12 mouse cellular contexts compared by ENCODE assay signal in the genomic region with DNA sequence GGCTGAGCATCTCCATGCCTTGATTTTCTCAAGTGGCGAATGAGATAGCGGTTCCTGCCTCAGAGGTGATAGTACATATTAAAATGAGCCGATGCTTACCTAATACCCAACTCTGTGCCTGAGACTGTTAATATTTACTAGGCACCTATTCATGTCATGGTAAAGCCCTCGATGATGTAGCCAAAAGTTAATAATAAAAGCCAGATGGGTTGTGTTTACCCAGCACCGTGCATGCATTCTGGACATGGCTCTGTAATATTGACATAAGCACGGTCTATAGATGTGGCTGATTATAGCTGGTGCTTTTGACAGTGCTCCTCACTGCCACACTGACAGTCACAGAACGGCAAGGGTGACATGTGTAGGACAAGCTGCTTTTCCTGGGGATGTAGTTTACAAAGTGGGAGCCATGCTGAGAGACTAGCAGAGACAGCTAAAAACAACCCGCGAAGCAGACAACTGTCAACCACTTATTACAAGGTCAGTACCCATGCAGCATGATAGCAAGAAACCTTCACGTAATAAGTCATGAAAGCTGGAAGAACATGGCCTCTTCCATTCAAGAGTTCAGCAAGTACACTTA. TPM values are rescaled to one million over a fixed set of nuclear protein-coding genes. Genes with fewer than 3 reads are reported as not detected.
DNase-seq lines count a peak whose midpoint lies in the region; ATAC-seq lines count a peak whose summit lies in the region.
"Had no signal": no experiment of that assay in that cellular context is flagged by ENCODE, and none has a peak within 500 bp of the region (broad histone marks: within the 10 kb centered on the region; RNA-seq: fewer than 3 reads in every experiment).

No protein-coding gene starts in this region.

- peak overlapping the region; percentile 85 for H3K4me2 ChIP-seq in kidney, embryonic 15.5 days
- peak overlapping the region; percentile 79; the same call in 1 of the 2 replicates for H3K4me2 ChIP-seq in embryonic facial prominence, embryonic 12.5 days (replicated peaks)
- H3K4me2 ChIP-seq in liver, embryonic 15.5 days, result peak overlapping the region; percentile 98; the same call in 1 of the 2 replicates
- H3K4me2 ChIP-seq: hindbrain, embryonic 14.5 days had no signal

- H3K9me3 ChIP-seq in kidney, embryonic 15.5 days (replicated peaks), result no peaks in the 10 kb centered on the region
- H3K9me3 ChIP-seq in embryonic facial prominence, embryonic 12.5 days, result no peaks in the 10 kb centered on the region
- no peaks in the 10 kb centered on the region for H3K9me3 ChIP-seq in liver, embryonic 15.5 days (replicated peaks)

- no peak overlapping the region for H3K27ac ChIP-seq in kidney, embryonic 15.5 days
- H3K27ac ChIP-seq in embryonic facial prominence, embryonic 12.5 days, result no peak overlapping the region
- no peak overlapping the region for H3K27ac ChIP-seq in liver, embryonic 15.5 days (replicated peaks)
- H3K27ac ChIP-seq: hindbrain, embryonic 14.5 days had no signal

- H3K27me3 ChIP-seq in kidney, embryonic 15.5 days, result no peaks in the 10 kb centered on the region
- H3K27me3 ChIP-seq in embryonic facial prominence, embryonic 12.5 days, result no peaks in the 10 kb centered on the region
- H3K27me3 ChIP-seq in liver, embryonic 15.5 days, result no peaks in the 10 kb centered on the region

- ATAC-seq in kidney, embryonic 15.5 days (replicated peaks; ENCODE audit: low FRiP score), result no peak
- no peak for ATAC-seq in embryonic facial prominence, embryonic 12.5 days (ENCODE audit: insufficient number of reproducible peaks, insufficient read depth, low FRiP score, low TSS enrichment)
- ATAC-seq in liver, embryonic 15.5 days (ENCODE audit: insufficient read depth), result peak; percentile 5; the same call in 1 of the 2 replicates

- peaks cover 71% of the 10 kb centered on the region for H3K4me1 ChIP-seq in kidney, embryonic 15.5 days
- peaks cover 31% of the 10 kb centered on the region for H3K4me1 ChIP-seq in embryonic facial prominence, embryonic 12.5 days
- H3K4me1 ChIP-seq in liver, embryonic 15.5 days (replicated peaks), result peaks cover 74% of the 10 kb centered on the region

- H3K36me3 ChIP-seq in kidney, embryonic 15.5 days, result 0 out of 2 replicates have a peak, but pooled peaks cover 6% of the 10 kb centered on the region
- no peaks in the 10 kb centered on the region for H3K36me3 ChIP-seq in embryonic facial prominence, embryonic 12.5 days
- H3K36me3 ChIP-seq in liver, embryonic 15.5 days (replicated peaks), result no peaks in the 10 kb centered on the region

- H3K4me3 ChIP-seq in kidney, embryonic 15.5 days (replicated peaks), result no peak overlapping the region
- no peak overlapping the region for H3K4me3 ChIP-seq in embryonic facial prominence, embryonic 12.5 days
- H3K4me3 ChIP-seq in liver, embryonic 15.5 days (replicated peaks), result no peak overlapping the region

- no peak overlapping the region for H3K9ac ChIP-seq in kidney, embryonic 15.5 days
- no peak overlapping the region for H3K9ac ChIP-seq in embryonic facial prominence, embryonic 12.5 days
- H3K9ac ChIP-seq in liver, embryonic 15.5 days, result no peak overlapping the region
- H3K9ac ChIP-seq: hindbrain, embryonic 14.5 days had no signal

- 73% methylated on average over 10 of the region's 10 CpGs for WGBS in kidney, embryonic 15.5 days
- WGBS in embryonic facial prominence, embryonic 12.5 days, result 67% methylated on average over 10 of the region's 10 CpGs
- 61% methylated on average over 10 of the region's 10 CpGs for WGBS in liver, embryonic 15.5 days (ENCODE audit: insufficient replicate concordance)

- peak; percentile 63 for DNase-seq in cerebellum, adult 9-10 months
- no peak for DNase-seq in cerebellum, adult 8-10 months
- DNase-seq in kidney, postnatal 4 days, result no peak
- DNase-seq in right cerebral cortex, adult 2 months (ENCODE audit: low spot score in 2 of 2), result no peak
- DNase-seq in adipocyte (ENCODE audit: low spot score), result no peak
- DNase-seq: adrenal gland, adult 8-10 months; kidney, postnatal 10 days; right cerebral cortex, postnatal 4 days had no signal

RNA-seq across cellular contexts. Expression of a gene that starts 3.1 kb away (rescaled TPM):
- polyA plus RNA-seq in kidney, embryonic 15.5 days (2015; fragmentation: Nextera tagmentation; extraction: Ambion mirVana), result 17.1 and 18.7 TPM in 2 replicates
- 10.9 and 12.7 TPM in 2 replicates for polyA plus RNA-seq in embryonic facial prominence, embryonic 12.5 days (2016; fragmentation: Nextera tagmentation; extraction: Ambion mirVana)
- 3.5 and 4.0 TPM in 2 replicates for polyA plus RNA-seq in liver, embryonic 15.5 days (2015; fragmentation: Nextera tagmentation; extraction: Ambion mirVana)
